Mouse (Mus musculus): ENCODE data around the gene Btk.

DNA sequence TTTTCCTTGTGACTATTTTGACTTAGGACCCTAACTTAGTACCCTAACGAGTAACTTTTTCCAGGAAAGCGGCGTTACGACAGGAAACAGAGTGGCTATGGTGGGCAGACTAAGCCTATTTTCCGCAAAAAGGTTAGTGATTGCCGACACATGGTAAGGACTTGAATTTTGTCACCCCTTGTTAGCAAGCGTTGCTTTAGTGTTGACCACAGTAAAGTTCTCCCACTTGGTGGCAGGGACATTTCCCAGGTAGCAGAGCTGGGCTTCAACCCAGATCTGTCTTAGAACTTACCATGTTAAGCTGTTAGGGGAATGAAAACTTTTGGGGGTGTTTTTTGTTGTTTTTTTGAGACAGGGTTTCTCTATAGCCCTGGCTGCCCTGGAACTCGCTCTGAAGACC, 3.1 kb upstream of the Btk start:
- TF ChIP-seq CTCF (IDR thresholded peaks at IDR 0.05; ENCODE audit: low read depth), result no peak
- no peak for TF ChIP-seq EP300 (IDR thresholded peaks at IDR 0.05; ENCODE audit: low read depth)
